Mouse (Mus musculus) embryo, embryonic 11 days (tissue): ENCODE measurements around the gene Vmn1r212.
"Not testable (repeated sequence)": the region's sequence is repeated elsewhere in the genome, so short reads cannot be mapped to it uniquely, and the experiment has no call there.

Experiments used
- DNase-seq: peaks from one replicate; pipeline ENCODE4 v3.0.0-alpha.2; 2015

Gene Vmn1r212

DNA sequence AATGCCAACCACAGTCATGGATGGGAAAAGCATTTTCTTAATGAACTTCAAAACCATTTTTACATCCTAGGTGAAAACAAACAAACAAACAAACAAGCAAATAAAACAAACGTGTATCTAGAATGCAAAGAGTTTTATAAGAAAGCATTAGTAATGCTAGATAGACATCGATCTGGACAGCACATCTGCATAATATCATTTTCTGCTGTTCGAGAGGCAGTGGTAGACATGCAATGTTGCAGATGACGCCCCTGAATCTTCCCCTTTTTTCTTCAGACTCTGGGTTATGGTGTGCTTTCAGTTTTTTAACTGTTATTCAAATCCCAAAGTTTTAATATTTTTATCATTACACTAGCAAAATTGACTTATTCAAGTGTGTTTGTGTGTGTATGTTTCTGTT lies at the start of gene Vmn1r212:
TSS of gene Vmn1r212 (minus strand) at position 101 of the 400 bp plus-strand sequence.
- DNase-seq: no peak

DNA sequence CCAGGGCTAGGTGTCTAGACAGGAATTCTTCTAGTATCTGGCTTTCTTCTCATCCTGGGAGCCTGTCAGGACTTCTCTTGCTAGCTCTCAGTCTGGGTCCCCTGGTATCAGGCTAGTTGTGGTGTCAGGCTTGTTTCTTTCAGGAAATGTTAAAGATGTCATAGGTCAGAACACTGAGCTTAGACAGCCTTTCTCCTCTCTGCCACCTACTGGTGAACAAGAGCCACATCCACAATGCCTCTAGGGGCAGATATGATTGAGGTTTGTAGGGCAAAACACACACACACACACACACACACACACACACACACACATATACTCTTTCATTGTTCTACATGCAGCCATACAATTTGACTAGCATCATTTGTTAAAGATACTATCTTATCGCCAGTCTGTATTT lies 4.7 kb downstream of the Vmn1r212 start:
- DNase-seq: no peak

DNA sequence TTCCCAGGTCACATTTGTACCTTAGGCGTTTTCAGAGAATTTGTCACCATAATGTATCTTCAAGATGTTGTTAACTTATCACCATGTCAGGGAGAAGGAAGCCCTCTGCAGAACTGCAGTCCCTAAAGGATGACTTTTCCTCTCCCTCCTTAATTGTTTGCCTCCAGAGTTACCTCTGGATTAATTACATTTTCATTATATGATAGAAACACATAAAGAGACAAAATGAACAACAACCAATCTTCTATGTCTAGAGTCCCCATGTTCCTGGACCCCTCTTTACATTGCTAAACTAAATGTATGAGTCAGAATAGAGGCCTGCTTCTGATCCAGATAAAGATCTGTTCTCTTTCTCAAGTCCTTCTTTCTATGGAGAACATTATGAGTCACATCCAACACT lies 26.5 kb downstream of the Vmn1r212 start, which contains the start of gene Vmn1r211:
TSS of gene Vmn1r211 (minus strand) at position 101 of the 400 bp plus-strand sequence.
- no peak for DNase-seq

DNA sequence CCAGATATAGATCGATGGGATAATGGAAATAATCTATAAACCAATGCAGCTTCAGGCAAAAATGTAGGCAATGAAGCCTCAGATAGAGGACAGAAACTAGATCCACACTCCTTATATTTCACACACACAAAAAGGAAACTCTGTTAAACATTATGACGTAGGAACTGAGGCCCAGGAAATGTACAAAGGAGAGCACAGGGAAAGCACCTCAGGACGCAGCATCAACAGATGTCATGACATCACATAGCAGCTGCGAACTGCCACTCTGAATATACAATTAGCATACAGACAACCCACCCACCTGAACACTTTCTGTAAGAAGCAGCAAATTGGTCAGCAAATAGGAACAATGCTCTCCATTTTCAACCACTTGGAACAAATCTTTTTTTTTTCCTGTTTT lies 29.2 kb downstream of the Vmn1r212 start:
- no peak for DNase-seq

DNA sequence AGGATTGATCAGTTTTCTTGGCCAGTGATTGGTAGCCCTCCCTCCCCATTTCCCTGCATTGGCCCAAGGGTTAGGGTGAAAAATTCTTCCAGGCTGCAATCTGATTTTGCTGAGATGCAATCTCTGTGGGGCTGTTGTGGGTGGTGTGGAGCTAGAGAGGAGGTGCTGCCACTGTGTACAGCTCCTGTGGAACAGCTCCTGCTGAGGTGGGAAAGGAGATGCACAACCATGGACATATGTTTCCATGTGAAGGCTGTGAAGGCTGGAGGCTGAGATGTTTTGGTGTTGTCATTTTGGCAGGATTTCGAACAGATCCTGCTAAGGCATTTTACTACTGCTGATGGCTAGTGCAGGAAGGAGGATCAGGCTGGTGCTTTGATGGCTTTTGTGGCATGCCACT lies 37.2 kb downstream of the Vmn1r212 start:
- DNase-seq: no peak

DNA sequence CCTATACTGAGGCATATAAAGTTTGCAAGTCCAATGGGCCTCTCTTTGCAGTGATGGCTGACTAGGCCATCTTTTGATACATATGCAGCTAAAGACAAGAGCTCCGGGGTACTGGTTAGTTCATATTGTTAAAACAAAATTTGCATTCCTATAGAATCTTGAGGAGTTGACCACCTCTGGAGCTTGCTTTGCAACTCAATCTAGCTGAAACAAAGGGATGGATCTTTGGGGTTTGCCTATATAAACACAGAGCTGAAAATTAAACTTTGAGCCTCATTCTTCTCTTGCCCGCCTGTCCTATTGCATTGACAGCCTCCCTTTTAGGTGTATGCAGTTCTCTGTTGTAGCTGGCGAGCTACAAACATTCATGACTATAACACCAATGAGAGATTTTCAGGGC lies 39.7 kb downstream of the Vmn1r212 start:
- not testable (repeated sequence) for DNase-seq
